In genomic region chr15:98676940-98677728, GRCm38 (mm10) we compare ENCODE assay signal across 8 mouse cellular contexts. TPM values are rescaled to one million over a fixed set of nuclear protein-coding genes. Genes with fewer than 3 reads are reported as not detected.
A peak's percentile ranks its signal among the peaks of the same experiment; 100 is the strongest.
DNase-seq lines count a peak whose midpoint lies in the region; ATAC-seq and TF ChIP-seq lines count a peak whose summit lies in the region.

TSS of gene Rnd1 (minus strand) at chr15:98677461.

- H3K9me3 ChIP-seq in lung, embryonic 14.5 days (ENCODE audit: low read depth, low read length), result no peaks in the 10 kb centered on the region

- ATAC-seq in hematopoietic stem cell, adult 5-6 weeks (replicated peaks in 1 of 2; ENCODE audit: insufficient read depth in 1 of 2, low FRiP score in 2 of 2, low TSS enrichment in 1 of 2, low read depth in 1 of 2, poor library complexity in 2 of 2, severe bottlenecking in 2 of 2), result peak; percentile 94 to 96
- peak; percentile 99 for ATAC-seq in lung, embryonic 14.5 days (ENCODE audit: insufficient read depth)
- peak; percentile 91 for ATAC-seq in neutrophil, adult 5-6 weeks (ENCODE audit: extremely low read depth, insufficient number of reproducible peaks, low FRiP score, poor library complexity, severe bottlenecking)

- peak; percentile 93 for DNase-seq in Muller cell, postnatal 12 days (ENCODE audit: inconsistent ontology term)
- peak; percentile 95 for DNase-seq in cerebellum, adult 9-10 months
- DNase-seq in forelimb bud, embryonic 11.5 days (ENCODE audit: low read depth, low spot score), result peak; percentile 87
- DNase-seq in layer of hippocampus, adult 8-10 months (ENCODE audit: low spot score in 2 of 2), result peak; percentile 82 to 85
- peak; percentile 91 for DNase-seq in lung, embryonic 14.5 days
- DNase-seq in testis, postnatal 14 days (ENCODE audit: low spot score), result peak; percentile 81

- peaks cover 48% of the 10 kb centered on the region for H3K27me3 ChIP-seq in lung, embryonic 14.5 days (ENCODE audit: insufficient read depth, low read length)

- H3K4me1 ChIP-seq in lung, embryonic 14.5 days (ENCODE audit: insufficient read depth), result no peaks in the 10 kb centered on the region

- no peaks in the 10 kb centered on the region for H3K36me3 ChIP-seq in lung, embryonic 14.5 days (ENCODE audit: insufficient read depth)

- peak within 1 kb of the TSS; percentile 70 for H3K4me2 ChIP-seq in lung, embryonic 14.5 days

- H3K27ac ChIP-seq in lung, embryonic 14.5 days (ENCODE audit: low read depth), result no peak within 1 kb of the TSS

- H3K9ac ChIP-seq in lung, embryonic 14.5 days, result no peak within 1 kb of the TSS

- peak; percentile 7; the same call in 1 of the 2 replicates for TF ChIP-seq CTCF in lung, embryonic 14.5 days (IDR thresholded peaks at IDR 0.05; ENCODE audit: low read depth)

- peak within 1 kb of the TSS; percentile 36 for H3K4me3 ChIP-seq in lung, embryonic 14.5 days (ENCODE audit: low read depth, low read length)

- under 1% methylated on average over 37 of the region's 37 CpGs for WGBS in lung, embryonic 14.5 days

RNA-seq across cellular contexts. Expression of gene Rnd1, which starts in this region (rescaled TPM):
- total RNA-seq in hematopoietic stem cell, adult 5-6 weeks (2017), result 0.79 and 1.1 TPM in 2 replicates
- 1 to 10 TPM; 6.3 to 8.7 (median 7.3) TPM for total RNA-seq in layer of hippocampus, adult 8-10 months (2022)
- polyA plus RNA-seq in lung, embryonic 14.5 days (2014; fragmentation: Nextera tagmentation; extraction: Ambion mirVana), result 0.57 and 0.67 TPM in 2 replicates
- total RNA-seq in neutrophil, adult 5-6 weeks (2017), result 13.8 and 16.5 TPM in 2 replicates

Comparison
In these comparisons a context has a peak if more than half of its experiments do, and no peak if none do; other contexts are left out.
1. Peak in DNase-seq, ATAC-seq, H3K4me3 ChIP-seq and H3K4me2 ChIP-seq in lung, embryonic 14.5 days; RNA of the gene not detected or under 1 TPM.